Mouse (Mus musculus): ENCODE data around the gene Itih4.

Gene Itih4

DNA sequence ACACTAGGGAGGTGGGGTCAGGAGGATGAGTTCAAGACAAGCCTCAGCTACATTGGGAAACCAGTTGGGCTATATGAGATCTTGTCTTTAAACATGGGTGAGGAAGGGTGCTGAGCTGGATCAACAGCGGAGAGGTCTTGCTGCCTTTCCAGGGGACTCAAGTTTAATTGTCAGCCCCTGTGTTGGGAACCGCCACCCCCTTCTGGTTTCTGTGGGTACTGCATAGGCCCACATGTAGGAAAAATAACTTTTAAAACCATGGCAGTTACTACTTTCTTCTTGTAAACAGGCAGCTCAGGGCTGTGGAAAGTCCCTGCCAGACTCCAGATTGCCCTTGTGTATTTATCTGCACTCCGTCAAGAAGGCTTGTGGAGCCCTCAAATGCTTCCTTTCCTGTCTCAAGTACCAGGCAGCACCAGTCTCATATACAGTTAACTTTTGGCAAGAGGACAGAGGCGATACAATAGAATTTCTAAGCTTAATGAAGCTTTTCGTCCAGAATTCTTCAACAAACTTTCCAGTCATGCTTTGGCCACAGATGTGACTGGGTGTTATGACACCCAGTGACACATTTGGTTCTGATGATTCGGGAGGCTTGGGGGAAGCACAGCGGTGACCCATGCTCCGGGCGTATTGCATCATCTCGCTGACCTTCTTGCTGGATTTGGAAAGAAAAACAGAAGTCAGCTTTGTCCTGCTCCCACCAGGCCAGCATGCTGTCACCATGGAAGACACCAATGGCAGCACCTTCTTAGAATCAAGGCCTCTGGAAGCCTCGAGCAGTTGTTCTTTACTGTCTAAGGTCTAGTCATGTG lies 57.8 kb downstream of the Itih4 start:
- peak; percentile 72 for DNase-seq

- no peak for DNase-seq
Observed at GRCm38 (mm10) chr14:30944745-30945144, 58.5 kb downstream of the Itih4 start.

DNA sequence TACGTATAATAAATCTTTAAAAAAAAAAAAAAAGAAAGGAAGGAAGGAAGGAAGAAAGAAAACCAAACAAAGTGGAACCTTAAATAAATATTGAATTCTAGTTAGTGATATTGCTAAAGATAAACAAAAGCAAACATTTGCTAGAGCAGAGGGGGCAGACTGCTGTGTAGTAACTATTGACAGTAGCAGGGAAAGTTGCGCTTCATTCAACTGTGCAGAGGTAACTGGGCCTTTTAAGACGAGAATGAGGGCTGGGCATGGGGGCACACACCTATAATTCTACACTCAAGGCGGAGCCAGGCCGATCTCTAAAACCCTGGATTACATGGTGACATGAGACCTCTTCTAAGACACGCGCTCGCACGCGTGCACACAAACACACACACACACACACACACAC lies 63.7 kb downstream of the Itih4 start:
- DNase-seq = no peak

- DNase-seq = peak; percentile 96
Observed at GRCm38 (mm10) chr14:30951154-30951825, 65.0 kb downstream of the Itih4 start, which contains the start of gene Nek4. TSS of gene Nek4 (plus strand) at chr14:30951377.

Measured in right cerebral cortex, postnatal 14 days (tissue).